Mouse (Mus musculus): ENCODE results near the gene Crisp2.

- TF ChIP-seq GATA1 (IDR thresholded peaks at IDR 0.05; ENCODE audit: borderline replicate concordance, low read length) = no peak
- no peak for TF ChIP-seq FLI1 (IDR thresholded peaks at IDR 0.05; ENCODE audit: low read length)
These were observed 5.5 kb upstream of the Crisp2 start for GRCm38 (mm10) chr17:40812259-40812658.

All from megakaryocyte, embryonic 14.5 days (primary cell).